Mouse (Mus musculus) splenic B cell, adult 2 months (primary cell): Measurements from ENCODE around the gene Krtap24-1.

Source experiments
- DNase-seq: peaks from one replicate; pipeline ENCODE4 v3.0.0-alpha.2; 2011; ENCODE audit warnings: low read depth, low spot score
- H3K27me3 ChIP-seq: 2 replicates; pipeline ENCODE4 v1.6.1; 2012; ENCODE audit warnings: mild to moderate bottlenecking, low read length, moderate library complexity, mixed read lengths; ENCODE audit not compliant: control insufficient read depth, poor library complexity, insufficient read depth, severe bottlenecking
- H3K36me3 ChIP-seq: 2 replicates; pipeline ENCODE4 v1.6.1; 2012; ENCODE audit warnings: mild to moderate bottlenecking, low read length, moderate library complexity, mixed read lengths; ENCODE audit not compliant: control insufficient read depth, poor library complexity, insufficient read depth, severe bottlenecking

Gene Krtap24-1

DNA sequence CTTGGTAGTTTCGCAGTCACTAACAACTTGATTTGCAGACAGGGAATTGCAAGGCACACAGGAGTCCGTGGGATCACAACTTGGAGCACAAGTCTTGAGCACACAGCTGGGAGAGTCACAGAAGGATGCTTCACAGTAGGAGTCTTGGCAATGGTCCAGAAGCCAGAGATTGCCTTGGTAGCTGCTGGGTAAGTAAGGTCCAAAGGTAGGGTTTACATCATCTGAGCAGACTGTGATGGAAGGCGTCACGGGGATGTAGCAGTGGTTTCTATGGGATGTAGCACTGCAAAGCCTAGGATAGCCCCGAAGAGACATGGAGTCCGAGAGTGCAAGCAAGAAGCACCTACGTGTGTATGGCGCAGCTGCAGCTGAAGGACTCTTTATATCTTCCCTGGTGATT, at the start of gene Krtap24-1:
TSS of gene Krtap24-1 (minus strand) at position 358 of the 400 bp plus-strand sequence.
- DNase-seq: no peak
- no peaks in the 10 kb centered on the region for H3K27me3 ChIP-seq

GRCm38 (mm10) chr16:88657426-88657825, 45.3 kb upstream of the Krtap24-1 start:
- DNase-seq: peak; percentile 41
- H3K27me3 ChIP-seq: no peaks in the 10 kb centered on the region
- no peaks in the 10 kb centered on the region for H3K36me3 ChIP-seq

More for the DNA sequence above, at the start of gene Krtap24-1:
- no peaks in the 10 kb centered on the region for H3K36me3 ChIP-seq

GRCm38 (mm10) chr16:88651952-88652351, 39.9 kb upstream of the Krtap24-1 start:
- no peak for DNase-seq
- no peaks in the 10 kb centered on the region for H3K36me3 ChIP-seq
- H3K27me3 ChIP-seq: no peaks in the 10 kb centered on the region

DNA sequence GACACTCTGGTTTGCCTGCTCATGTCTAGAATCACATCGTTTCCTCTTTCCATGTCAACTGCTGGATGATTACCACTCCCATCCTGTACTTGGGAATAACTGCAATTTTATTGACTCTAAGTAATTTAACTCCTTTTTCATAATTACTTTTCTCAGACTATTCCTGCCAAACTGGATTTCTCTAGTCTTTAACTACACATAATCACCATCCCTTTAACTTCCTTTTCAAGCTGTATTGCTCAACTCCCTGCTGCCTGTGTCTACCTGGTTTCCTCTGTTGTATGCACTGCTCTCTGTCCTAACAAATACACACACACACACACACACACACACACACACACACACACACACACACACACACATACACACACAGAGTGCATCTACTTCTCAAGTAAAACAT, 39.0 kb upstream of the Krtap24-1 start:
- no peaks in the 10 kb centered on the region for H3K27me3 ChIP-seq
- no peaks in the 10 kb centered on the region for H3K36me3 ChIP-seq
- DNase-seq: no peak

DNA sequence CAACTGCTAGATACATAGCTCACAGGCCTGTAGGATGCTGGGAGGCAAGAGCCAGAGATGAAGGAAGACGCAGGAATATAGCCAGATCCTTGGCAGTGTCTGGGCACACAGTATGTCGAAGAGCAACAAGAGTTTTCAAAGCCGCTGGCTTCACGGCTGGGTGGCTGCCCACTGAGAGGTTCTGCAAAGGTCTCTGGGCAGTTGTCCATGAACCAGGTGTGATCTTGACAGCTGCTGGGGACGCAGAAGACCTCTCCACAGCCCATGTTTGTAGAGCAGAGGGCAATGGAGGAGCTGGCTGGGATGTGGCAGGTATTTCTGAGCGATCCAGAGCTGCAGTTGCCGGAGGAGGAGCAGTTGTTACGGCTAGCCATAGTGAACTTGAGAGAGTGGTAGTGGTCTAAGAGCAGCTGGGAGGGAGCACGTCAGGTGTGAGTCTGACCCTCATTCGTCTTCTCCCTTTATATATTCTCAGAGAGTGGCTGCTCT, 35.3 kb upstream of the Krtap24-1 start, which contains the start of gene Krtap26-1:
TSS of gene Krtap26-1 (minus strand) at position 439 of the 489 bp plus-strand sequence.
- no peak for DNase-seq
- Histone ChIP-seq H3K36me3 (no peaks in the 10 kb centered on the region), H3K27me3 (no peaks in the 10 kb centered on the region)

- no peak for DNase-seq
- Histone ChIP-seq H3K36me3 (no peaks in the 10 kb centered on the region), H3K27me3 (no peaks in the 10 kb centered on the region)
Measured at GRCm38 (mm10) chr16:88646366-88647111, 34.5 kb upstream of the Krtap24-1 start.

GRCm38 (mm10) chr16:88640053-88640452, 28.0 kb upstream of the Krtap24-1 start:
- H3K27me3 ChIP-seq: no peaks in the 10 kb centered on the region
- no peak for DNase-seq
- H3K36me3 ChIP-seq: no peaks in the 10 kb centered on the region

DNA sequence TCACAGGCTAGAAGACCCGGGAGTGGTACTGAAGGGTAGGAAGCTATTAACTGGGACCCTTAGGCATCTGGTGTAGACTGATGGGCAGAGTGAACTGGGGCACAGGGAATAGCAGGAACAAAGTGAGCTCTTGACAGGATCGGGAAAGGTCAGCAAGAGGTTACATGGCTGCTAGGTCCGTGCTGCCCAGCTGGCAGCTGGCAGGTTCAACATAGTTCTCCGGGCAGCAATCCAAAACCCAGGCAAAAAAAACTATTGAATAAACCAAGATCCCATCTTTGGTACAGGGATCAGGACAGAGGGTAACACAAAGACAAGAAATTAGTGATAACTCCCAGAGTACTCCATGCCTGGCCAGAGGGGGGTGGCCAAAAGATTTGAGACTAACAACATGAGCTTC, 23.1 kb upstream of the Krtap24-1 start:
- no peaks in the 10 kb centered on the region for H3K27me3 ChIP-seq
- no peak for DNase-seq
- no peaks in the 10 kb centered on the region for H3K36me3 ChIP-seq

GRCm38 (mm10) chr16:88631474-88631873, 19.4 kb upstream of the Krtap24-1 start:
- Histone ChIP-seq H3K27me3 (no peaks in the 10 kb centered on the region), H3K36me3 (no peaks in the 10 kb centered on the region)
- no peak for DNase-seq

GRCm38 (mm10) chr16:88627566-88627965, 15.5 kb upstream of the Krtap24-1 start, which contains the start of gene 2310079G19Rik:
Gene 2310079G19Rik, minus strand, starts transcription at chr16:88627666.
- no peaks in the 10 kb centered on the region for H3K27me3 ChIP-seq
- no peak for DNase-seq
- H3K36me3 ChIP-seq: no peaks in the 10 kb centered on the region

- no peaks in the 10 kb centered on the region for H3K27me3 ChIP-seq
- DNase-seq: no peak
- H3K36me3 ChIP-seq: no peaks in the 10 kb centered on the region
Measured at GRCm38 (mm10) chr16:88612712-88613111, 633 bp upstream of the Krtap24-1 start.

- no peak for DNase-seq
- Histone ChIP-seq H3K27me3 (no peaks in the 10 kb centered on the region), H3K36me3 (no peaks in the 10 kb centered on the region)
Measured at GRCm38 (mm10) chr16:88604570-88604969, 7.5 kb downstream of the Krtap24-1 start.

GRCm38 (mm10) chr16:88602464-88602863, 9.6 kb downstream of the Krtap24-1 start:
- Histone ChIP-seq H3K27me3 (no peaks in the 10 kb centered on the region), H3K36me3 (no peaks in the 10 kb centered on the region)
- no peak for DNase-seq

GRCm38 (mm10) chr16:88600303-88600702, 11.8 kb downstream of the Krtap24-1 start:
- Histone ChIP-seq H3K36me3 (no peaks in the 10 kb centered on the region), H3K27me3 (no peaks in the 10 kb centered on the region)
- no peak for DNase-seq

DNA sequence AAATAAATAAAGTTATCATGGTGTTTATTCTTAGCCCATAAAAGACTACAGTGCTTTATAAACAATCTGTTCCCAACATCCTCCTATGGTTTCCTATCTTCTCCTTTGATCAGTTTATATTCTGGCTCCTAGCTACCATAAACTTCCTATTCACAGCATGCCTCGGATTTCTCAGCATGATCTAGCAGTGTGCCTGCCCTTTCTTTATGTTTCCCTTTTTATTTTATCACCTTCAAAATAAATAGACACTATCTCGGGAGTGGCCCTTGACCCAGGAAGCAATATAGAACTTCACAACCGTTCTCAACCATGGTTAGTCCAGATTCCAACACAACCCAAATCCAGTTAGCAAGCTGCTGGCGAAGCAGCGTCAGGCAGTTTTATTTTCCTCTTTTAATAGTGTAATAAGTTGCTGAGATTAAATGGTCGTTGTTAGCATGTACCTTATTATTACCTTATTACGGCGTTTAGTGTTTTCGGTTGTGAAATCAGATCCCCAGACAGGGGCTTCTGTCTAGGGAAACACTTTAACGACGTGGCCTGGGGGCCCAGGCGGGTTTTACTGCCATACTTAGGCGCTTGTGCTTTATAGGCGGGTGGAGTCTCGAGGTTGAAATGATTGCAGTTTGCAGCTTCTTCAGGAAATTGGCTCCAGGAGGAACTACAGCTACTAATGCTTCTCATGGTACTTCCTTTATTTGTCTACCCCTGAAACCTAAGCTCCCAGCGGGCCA, 12.4 kb downstream of the Krtap24-1 start:
- no peaks in the 10 kb centered on the region for H3K36me3 ChIP-seq
- DNase-seq: no peak
- H3K27me3 ChIP-seq: no peaks in the 10 kb centered on the region
